Mouse (Mus musculus) erythroblast, embryonic 14.5 days (primary cell): Measurements from ENCODE around the gene Fgfr2.

Experiments used
- GATA1 ChIP-seq: IDR thresholded peaks from 2 replicates; pipeline ENCODE4 v1.6.1; 2012; ENCODE audit warnings: low read length, inconsistent platforms, mixed read lengths
- TAL1 ChIP-seq: IDR thresholded peaks from 3 replicates; pipeline ENCODE4 v1.6.1; 2012; ENCODE audit warnings: low read length, inconsistent platforms, mixed read lengths

GRCm38 (mm10) chr7:132989839-132990238 is 133.3 kb downstream of the Fgfr2 start:
- TF ChIP-seq TAL1: no peak
- TF ChIP-seq GATA1: no peak
